Mouse (Mus musculus) neural tube, embryonic 13.5 days (tissue): ENCODE measurements around the gene P3h3. TPM values are rescaled to one million over a fixed set of nuclear protein-coding genes. Genes with fewer than 3 reads are reported as not detected.
A peak's percentile ranks its signal among the peaks of the same experiment; 100 is the strongest.
"Not testable (repeated sequence)": the region's sequence is repeated elsewhere in the genome, so short reads cannot be mapped to it uniquely, and the experiment has no call there.

Source experiments
- ATAC-seq: fragments of 200-750 bp; cut with Nextera tagmentation; 2 replicates; pipeline ENCODE4 v1.8.0; 2017; ENCODE audit warnings: low read depth, mild to moderate bottlenecking, moderate TSS enrichment, moderate library complexity
- H3K27ac ChIP-seq: fragments of 300-500 bp; sonication (generic); replicated peaks from 2 replicates; pipeline ENCODE4 v1.5.1; 2015; ENCODE audit warnings: moderate library complexity, mild to moderate bottlenecking, inconsistent platforms
- H3K27me3 ChIP-seq: fragments of 300-500 bp; sonication (generic); 2 replicates; pipeline ENCODE4 v1.6.1; 2015; ENCODE audit warnings: mild to moderate bottlenecking, inconsistent platforms
- H3K36me3 ChIP-seq: fragments of 300-500 bp; sonication (generic); 2 replicates; pipeline ENCODE4 v1.6.1; 2015; ENCODE audit warnings: mild to moderate bottlenecking, inconsistent platforms
- H3K4me1 ChIP-seq: fragments of 300-500 bp; sonication (generic); replicated peaks from 2 replicates; pipeline ENCODE4 v1.6.1; 2015; ENCODE audit warnings: inconsistent platforms
- H3K4me2 ChIP-seq: fragments of 300-500 bp; sonication (generic); 2 replicates; pipeline ENCODE4 v1.6.1; 2015; ENCODE audit warnings: inconsistent platforms, mild to moderate bottlenecking, moderate library complexity
- H3K4me3 ChIP-seq: fragments of 300-500 bp; sonication (generic); 2 replicates; pipeline ENCODE4 v1.5.1; 2015; ENCODE audit warnings: mild to moderate bottlenecking, inconsistent platforms
- H3K9ac ChIP-seq: fragments of 300-500 bp; sonication (generic); 2 replicates; pipeline ENCODE4 v1.6.1; 2015; ENCODE audit warnings: moderate library complexity, mild to moderate bottlenecking, inconsistent platforms
- H3K9me3 ChIP-seq: fragments of 300-500 bp; sonication (generic); 2 replicates; pipeline ENCODE4 v1.6.1; 2016; ENCODE audit warnings: inconsistent platforms
- WGBS: fragments of 180-500 bp; shearing (Covaris S2); methylation state at CpG from one replicate; pipeline ENCODE4 v1.1.7; 2015; 5-methylcytosine and 5-hydroxymethylcytosine counted together
- polyA plus RNA-seq: library from polyadenylated mRNA; unstranded; fragments of >200 nt; fragmentation: Nextera tagmentation; extraction: Ambion mirVana; gene quantifications from 2 replicates; pipeline ENCODE4 v1.2.1, GENCODE M21; 2015

P3h3 gene
- polyA plus RNA-seq, 1 experiment from 2014 or later: 20.6 TPM

DNA sequence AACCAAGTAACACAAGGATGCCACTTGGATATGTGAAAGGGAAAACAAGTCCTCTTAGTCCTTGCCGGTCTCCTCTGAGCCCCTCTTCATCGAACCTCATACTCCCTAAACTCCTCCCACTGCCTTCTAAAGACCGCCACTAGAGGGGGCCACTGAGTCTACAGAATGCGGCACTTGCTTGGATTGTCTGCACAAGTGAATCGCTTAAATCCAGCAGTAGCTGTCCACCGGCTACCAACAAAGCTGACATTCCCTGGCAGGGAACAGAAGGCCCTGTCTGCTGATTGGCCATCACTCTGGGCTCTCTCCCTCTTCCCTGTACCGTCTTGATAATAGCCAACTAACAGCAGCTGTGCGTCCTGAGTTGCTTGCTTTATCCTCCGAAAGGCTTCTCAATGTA, 10.2 kb downstream of the P3h3 start:
- peak overlapping the region; percentile 15; the same call in 1 of the 2 replicates for H3K4me2 ChIP-seq
- H3K9ac ChIP-seq: peak overlapping the region; percentile 27; the same call in 1 of the 2 replicates
- H3K27ac ChIP-seq: peak overlapping the region; percentile 67

DNA sequence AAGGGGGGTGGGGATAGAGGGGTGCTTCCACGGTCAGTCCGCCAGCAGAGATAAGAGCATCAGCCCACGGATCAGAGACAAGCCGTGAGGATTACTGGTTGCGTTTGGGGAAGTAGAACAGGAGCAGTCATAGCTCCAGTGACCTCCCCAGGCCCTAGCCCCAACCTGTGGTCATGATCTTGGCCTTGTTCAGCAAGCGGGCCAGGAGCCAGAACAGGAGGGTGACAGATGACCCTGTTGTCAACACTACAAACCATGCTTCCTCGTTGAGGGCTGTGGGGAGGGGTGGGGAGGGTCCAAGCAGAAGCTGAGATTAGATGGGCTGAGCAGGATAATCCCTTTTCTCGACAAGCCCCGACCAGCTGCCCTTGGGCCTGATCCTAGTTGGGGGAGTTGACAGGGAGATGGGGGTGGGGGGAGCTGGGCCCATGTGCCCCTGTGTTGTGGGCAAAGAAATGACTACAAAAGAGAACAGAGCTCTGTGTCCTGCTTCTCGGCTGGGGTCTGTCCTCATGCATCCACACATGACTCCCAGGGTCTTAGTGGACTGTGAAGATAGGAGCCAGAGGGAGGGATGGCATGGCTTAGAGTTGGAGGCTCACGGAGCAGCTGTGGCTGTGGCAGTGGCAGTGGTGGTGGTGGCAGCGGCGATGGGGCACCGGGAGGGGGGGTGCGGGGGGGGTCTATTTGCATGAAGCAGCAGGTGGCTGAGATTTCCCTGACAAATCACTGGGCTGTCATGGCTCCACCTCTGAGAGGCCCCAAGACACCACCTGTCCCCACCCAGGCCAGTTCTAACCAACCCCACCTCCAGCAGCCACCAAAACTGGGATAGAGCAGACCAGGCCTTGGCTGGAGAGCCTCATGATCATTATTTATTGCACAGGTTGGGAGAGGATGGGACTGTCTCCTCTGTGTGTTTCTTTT, 17.0 kb downstream of the P3h3 start, which contains the start of gene Gnb3:
Gene Gnb3, minus strand, starts transcription at position 35 of the 927 bp plus-strand sequence.
- H3K27ac ChIP-seq: no peak within 1 kb of the TSS
- peak within 1 kb of the TSS; percentile 49 for H3K9ac ChIP-seq
- no peaks in the 10 kb centered on the region for H3K9me3 ChIP-seq
- WGBS: 39% methylated on average over 15 of the region's 15 CpGs
- no peaks in the 10 kb centered on the region for H3K27me3 ChIP-seq
- H3K4me2 ChIP-seq: no peak within 1 kb of the TSS
- no peak for ATAC-seq
- H3K36me3 ChIP-seq: peaks cover 22% of the 10 kb centered on the region
- H3K4me1 ChIP-seq: peaks cover 19% of the 10 kb centered on the region
- H3K4me3 ChIP-seq: no peak within 1 kb of the TSS

More for the DNA sequence above, 10.2 kb downstream of the P3h3 start:
- WGBS: 7% methylated on average over 9 of the region's 9 CpGs
- Histone ChIP-seq H3K27me3 (no peaks in the 10 kb centered on the region), H3K4me1 (0 out of 2 replicates have a peak, but pooled peaks cover 3% of the 10 kb centered on the region), H3K36me3 (peaks cover 34% of the 10 kb centered on the region; the same call in 1 of the 2 replicates), H3K4me3 (no peak overlapping the region), H3K9me3 (no peaks in the 10 kb centered on the region)
- peak; percentile 87 for ATAC-seq

DNA sequence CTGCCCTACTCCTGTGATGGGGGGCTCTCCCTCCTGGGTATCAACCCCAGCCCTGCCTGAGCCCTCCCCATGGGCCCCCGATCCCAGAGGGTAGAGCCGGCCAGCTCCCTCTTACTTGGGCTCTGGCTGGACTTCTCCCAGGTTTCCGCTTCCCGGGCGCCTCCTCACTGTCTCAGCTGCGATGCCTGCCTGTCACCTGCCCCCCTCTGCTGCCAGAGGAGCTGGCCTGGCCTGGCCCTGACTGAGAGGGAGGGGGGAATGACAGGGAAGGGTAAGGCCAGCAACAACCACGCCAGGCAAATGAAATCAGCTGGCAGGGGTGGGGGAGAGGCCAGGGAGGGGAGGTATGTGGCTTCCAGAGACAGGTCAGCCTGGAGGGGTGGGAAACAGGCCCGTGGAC, 17.7 kb downstream of the P3h3 start:
- Histone ChIP-seq H3K27ac (no peak overlapping the region), H3K9ac (peak overlapping the region; percentile 49), H3K4me2 (no peak overlapping the region), H3K4me3 (no peak overlapping the region), H3K4me1 (peaks cover 23% of the 10 kb centered on the region), H3K9me3 (no peaks in the 10 kb centered on the region), H3K36me3 (peaks cover 15% of the 10 kb centered on the region), H3K27me3 (no peaks in the 10 kb centered on the region)
- no peak; the same call in 1 of the 2 replicates for ATAC-seq
- WGBS: 14% methylated on average over 8 of the region's 8 CpGs

DNA sequence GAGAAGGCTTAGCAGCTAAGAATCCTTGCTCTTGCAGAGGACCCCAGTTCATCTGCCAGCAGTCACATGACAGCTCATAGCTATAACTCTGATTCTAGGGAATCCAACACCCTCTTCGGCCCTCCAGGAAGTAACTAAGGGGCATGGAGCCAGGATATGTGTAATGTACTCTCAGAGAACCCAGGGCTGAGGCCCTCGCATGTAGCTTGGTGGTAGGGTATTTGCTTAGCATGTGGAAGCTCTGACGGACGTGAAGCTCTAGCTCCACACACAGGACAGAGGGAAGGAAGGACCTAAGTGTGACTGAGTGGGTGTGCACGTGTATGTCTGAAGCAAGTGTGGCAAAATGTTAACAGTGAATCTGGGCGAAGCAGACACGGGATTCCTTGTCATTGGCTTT, 21.1 kb downstream of the P3h3 start:
- Histone ChIP-seq H3K4me2 (no peak overlapping the region), H3K36me3 (peaks cover 20% of the 10 kb centered on the region), H3K9ac (no peak overlapping the region), H3K4me3 (no peak overlapping the region), H3K4me1 (peaks cover 23% of the 10 kb centered on the region), H3K27ac (no peak overlapping the region), H3K9me3 (no peaks in the 10 kb centered on the region), H3K27me3 (no peaks in the 10 kb centered on the region)
- ATAC-seq: no peak
- 89% methylated on average over 7 of the region's 7 CpGs for WGBS

DNA sequence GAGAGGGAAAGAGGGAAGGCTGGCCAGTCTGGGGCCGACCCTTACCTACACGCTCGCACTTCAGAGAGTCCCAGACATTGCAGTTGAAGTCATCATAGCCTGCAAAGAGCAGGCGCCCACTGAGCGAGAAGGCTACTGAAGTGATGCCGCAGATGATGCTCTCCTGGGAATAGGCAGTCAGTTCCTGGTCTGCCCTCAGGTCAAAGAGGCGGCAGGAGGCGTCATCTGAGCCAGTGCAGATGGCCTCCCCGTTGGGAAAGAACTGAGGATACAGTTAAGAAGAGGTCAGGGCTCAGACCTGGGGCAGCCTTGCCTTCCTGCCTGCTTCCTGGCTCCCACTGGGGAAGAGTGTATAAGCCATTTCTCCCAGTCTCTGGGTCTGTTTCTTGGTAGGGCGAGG, 22.0 kb downstream of the P3h3 start:
- WGBS: 53% methylated on average over 10 of the region's 10 CpGs
- no peak overlapping the region for H3K4me3 ChIP-seq
- no peak overlapping the region for H3K27ac ChIP-seq
- peaks cover 29% of the 10 kb centered on the region for H3K4me1 ChIP-seq
- peaks cover 14% of the 10 kb centered on the region; the same call in 1 of the 2 replicates for H3K36me3 ChIP-seq
- ATAC-seq: no peak
- no peaks in the 10 kb centered on the region for H3K9me3 ChIP-seq
- H3K27me3 ChIP-seq: no peaks in the 10 kb centered on the region
- H3K4me2 ChIP-seq: no peak overlapping the region
- H3K9ac ChIP-seq: 0 out of 2 replicates have a peak overlapping the region, but pooled peaks have one; percentile 8

DNA sequence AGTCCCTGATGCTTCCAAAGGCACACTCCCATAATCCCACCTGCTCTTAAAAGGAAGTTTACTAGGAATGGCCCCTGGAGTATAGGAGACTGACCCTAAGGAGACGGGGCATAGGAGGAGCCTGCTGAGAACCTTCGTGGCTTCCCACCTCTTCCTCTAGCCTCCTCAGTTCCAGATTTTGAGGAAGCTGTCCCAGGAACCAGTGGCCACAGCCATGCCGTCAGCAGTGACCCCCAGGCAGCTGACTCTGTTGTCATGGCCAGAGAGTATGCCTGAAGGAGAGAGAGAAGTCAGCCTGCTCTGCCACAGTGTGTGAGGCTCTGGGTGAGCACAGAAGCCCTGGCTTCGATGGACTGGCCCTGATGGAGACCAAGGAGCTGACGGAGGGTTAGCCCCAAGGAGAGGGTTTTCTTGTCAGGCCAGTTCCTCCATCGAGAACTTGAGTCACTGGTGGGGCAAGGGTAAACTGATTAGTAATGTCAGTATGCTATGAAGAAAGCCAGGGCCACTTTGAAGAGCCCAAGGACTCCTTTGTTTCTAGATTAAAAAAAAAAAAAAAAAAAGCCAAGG, 23.0 kb downstream of the P3h3 start:
- H3K9ac ChIP-seq: no peak overlapping the region
- 86% methylated on average over 6 of the region's 6 CpGs for WGBS
- peaks cover 25% of the 10 kb centered on the region for H3K4me1 ChIP-seq
- H3K36me3 ChIP-seq: peaks cover 14% of the 10 kb centered on the region; the same call in 1 of the 2 replicates
- H3K4me3 ChIP-seq: no peak overlapping the region
- no peak for ATAC-seq
- H3K27me3 ChIP-seq: no peaks in the 10 kb centered on the region
- H3K4me2 ChIP-seq: no peak overlapping the region
- H3K9me3 ChIP-seq: no peaks in the 10 kb centered on the region
- no peak overlapping the region; the same call in 1 of the 2 replicates for H3K27ac ChIP-seq

DNA sequence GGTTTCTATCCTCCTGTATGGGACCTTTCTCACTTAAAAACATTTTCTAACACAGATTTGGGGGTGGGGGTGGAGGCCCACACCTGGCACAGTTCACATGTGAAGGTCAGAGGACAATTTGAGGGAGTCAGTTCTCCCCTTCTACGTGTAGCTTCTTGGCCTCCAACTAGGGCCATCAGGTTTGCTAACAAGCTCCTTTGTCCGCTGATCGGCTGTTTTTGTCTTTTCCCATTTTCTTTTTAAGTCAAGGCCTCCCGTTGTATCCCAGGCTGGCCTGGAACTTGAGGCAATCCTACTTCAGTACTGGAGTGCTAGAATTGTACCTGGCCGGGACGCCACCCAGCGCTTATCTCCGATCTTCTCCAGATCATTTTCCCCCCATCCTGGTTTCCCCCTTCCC, 25.9 kb downstream of the P3h3 start:
- H3K4me2 ChIP-seq: no peak overlapping the region
- no peak overlapping the region for H3K9ac ChIP-seq

DNA sequence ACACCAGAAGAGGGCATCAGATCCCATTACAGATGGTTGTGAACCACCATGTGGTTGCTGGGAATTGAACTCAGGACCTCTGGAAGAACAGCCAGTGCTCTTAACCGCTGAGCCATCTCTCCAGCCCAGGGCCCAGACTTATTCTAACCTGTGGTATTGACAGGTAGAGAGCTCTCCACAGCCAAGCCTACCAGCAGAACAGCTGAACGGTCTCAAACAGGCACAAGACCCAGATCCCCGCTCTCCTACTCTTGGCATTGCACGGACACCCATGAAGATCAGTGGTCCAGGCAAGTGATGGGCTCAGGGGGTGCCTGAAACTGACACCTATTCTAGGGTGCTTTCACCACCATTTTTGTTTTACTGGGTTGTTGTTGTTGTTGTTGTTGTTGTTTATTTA, 26.4 kb downstream of the P3h3 start:
- ATAC-seq, H3K4me3 ChIP-seq, H3K27ac ChIP-seq, H3K9ac ChIP-seq, H3K27me3 ChIP-seq, H3K9me3 ChIP-seq: not testable (repeated sequence)
- 95% methylated on average over 4 of the region's 4 CpGs for WGBS
- Histone ChIP-seq H3K4me1 (peaks cover 34% of the 10 kb centered on the region), H3K4me2 (peak overlapping the region; percentile 61; the same call in 1 of the 2 replicates), H3K36me3 (peaks cover 17% of the 10 kb centered on the region)

More for the DNA sequence above, 25.9 kb downstream of the P3h3 start:
- H3K9me3 ChIP-seq: no peaks in the 10 kb centered on the region
- WGBS: 96% methylated on average over 8 of the region's 8 CpGs
- no peak overlapping the region for H3K27ac ChIP-seq
- no peak overlapping the region for H3K4me3 ChIP-seq
- no peak for ATAC-seq
- H3K36me3 ChIP-seq: peaks cover 14% of the 10 kb centered on the region; the same call in 1 of the 2 replicates
- peaks cover 34% of the 10 kb centered on the region for H3K4me1 ChIP-seq
- H3K27me3 ChIP-seq: no peaks in the 10 kb centered on the region

DNA sequence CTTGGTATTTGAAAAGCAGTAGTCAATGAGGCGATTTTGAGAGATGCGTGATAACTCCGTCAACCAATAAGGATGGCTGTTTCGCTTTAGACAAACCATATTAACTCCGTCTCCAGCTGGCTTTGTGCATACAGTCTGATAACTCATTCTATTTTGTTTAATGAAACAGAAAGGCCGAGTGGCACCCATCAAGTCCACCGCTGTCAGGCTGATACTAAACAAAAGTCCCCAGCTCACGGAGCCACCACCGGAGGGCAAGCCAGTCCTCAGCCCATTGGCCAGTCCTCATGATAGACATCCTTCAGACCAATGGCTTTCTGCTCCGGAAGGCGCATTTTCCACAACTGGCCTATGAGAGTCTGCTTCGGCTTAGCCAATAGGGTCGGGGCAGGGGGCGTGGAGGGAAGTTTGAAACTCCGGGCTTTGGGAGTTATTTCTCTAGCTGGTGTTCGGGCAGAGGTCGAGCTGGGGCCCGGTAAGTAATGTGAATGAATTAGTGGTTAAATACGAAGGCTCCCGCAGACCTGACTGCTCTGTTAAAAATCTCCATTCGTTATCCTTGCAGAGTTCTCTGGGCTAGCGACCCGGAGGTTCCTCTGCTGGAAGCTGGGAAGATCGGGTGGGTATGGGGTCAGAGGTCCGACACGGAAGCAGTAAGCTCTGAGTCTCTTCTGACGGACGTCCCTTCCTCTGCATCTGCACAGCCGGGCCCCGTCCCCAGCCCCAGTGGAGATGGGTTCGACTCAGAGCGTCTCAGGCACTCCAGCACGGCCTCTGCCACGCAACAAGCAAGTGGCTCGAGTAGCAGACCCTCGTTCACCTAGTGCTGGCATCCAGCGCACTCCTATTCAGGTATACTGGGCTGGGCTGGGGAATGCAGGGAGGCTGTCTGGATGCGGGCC, 27.5 kb downstream of the P3h3 start:
- peak overlapping the region; percentile 61 for H3K4me2 ChIP-seq
- no peaks in the 10 kb centered on the region for H3K9me3 ChIP-seq
- H3K4me1 ChIP-seq: peaks cover 26% of the 10 kb centered on the region
- H3K27ac ChIP-seq: peak overlapping the region; percentile 90
- under 1% methylated on average over 38 of the region's 38 CpGs for WGBS
- no peaks in the 10 kb centered on the region for H3K27me3 ChIP-seq
- H3K36me3 ChIP-seq: peaks cover 28% of the 10 kb centered on the region
- ATAC-seq: peak; percentile 92
- H3K4me3 ChIP-seq: peak overlapping the region; percentile 66
- peak overlapping the region; percentile 75 for H3K9ac ChIP-seq

DNA sequence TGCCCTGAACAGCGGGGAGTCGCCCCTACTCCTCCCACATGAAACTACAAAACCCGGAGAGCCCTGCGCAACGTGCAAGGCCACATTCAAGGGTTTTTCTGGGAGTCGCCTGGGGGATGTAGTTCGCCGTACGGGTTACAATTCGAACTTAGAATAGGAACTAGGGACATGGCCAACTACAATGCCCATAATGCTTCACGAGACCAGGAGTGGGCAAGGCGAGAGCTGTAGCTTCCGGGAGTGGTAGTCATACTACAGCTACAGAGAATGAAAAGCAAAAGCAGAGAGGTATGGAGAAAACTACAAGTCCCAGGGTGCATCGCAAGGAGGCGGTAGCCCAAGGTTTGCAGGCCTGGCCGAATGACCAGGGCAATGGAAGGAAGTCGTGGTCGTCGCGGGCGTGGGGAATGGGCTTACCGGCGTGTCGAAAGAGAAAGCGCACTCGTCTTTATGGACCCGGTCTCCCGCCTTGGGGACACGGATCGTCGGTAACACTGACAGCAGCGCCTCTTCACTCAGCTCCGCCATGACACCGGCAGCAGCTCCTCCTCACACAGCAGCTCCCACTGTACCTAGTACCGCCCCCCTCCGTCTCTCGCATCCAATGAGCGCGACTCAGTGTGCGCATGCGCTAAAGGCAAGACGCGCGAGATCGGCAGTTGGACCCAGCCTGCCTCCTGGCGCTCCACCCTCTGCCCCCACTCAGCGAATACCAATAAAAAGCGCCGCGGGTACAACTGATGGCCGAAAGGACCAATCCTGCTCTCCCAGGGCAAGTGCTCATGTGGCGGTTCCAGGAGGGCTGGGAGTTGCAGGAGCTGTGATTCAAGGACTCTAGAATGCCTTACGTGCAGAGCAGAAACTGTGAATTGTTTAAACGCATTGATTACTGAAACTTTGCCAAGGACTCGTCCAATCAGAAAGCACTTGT, 28.4 kb downstream of the P3h3 start, which contains the start of the genes Usp5 and Cdca3:
Gene Usp5, minus strand, starts transcription at position 617 of the 931 bp plus-strand sequence.
Gene Cdca3, plus strand, starts transcription at position 680 of the 931 bp plus-strand sequence.
- no peaks in the 10 kb centered on the region for H3K9me3 ChIP-seq
- no peaks in the 10 kb centered on the region for H3K27me3 ChIP-seq
- H3K27ac ChIP-seq: peak within 1 kb of the TSS; percentile 90
- H3K36me3 ChIP-seq: peaks cover 37% of the 10 kb centered on the region
- peak within 1 kb of the TSS; percentile 75 for H3K9ac ChIP-seq
- H3K4me3 ChIP-seq: peak within 1 kb of the TSS; percentile 66
- peaks cover 26% of the 10 kb centered on the region for H3K4me1 ChIP-seq
- ATAC-seq: peak; percentile 96
- peak within 1 kb of the TSS; percentile 87 for H3K4me2 ChIP-seq
- under 1% methylated on average over 55 of the region's 55 CpGs for WGBS
